Mouse (Mus musculus) embryonic facial prominence, embryonic 10.5 days (tissue): ENCODE measurements around the gene Alkbh1. TPM values are rescaled to one million over a fixed set of nuclear protein-coding genes. Genes with fewer than 3 reads are reported as not detected.
A peak's percentile ranks its signal among the peaks of the same experiment; 100 is the strongest.

ENCODE experiments used
- DNase-seq: peaks from one replicate; pipeline ENCODE4 v3.0.0-alpha.2; 2017; ENCODE audit warnings: low spot score
- H3K27ac ChIP-seq: fragments of 300-500 bp; sonication (generic); replicated peaks from 2 replicates; pipeline ENCODE4 v1.5.1; 2016; ENCODE audit warnings: mild to moderate bottlenecking
- H3K27me3 ChIP-seq: fragments of 300-500 bp; sonication (generic); replicated peaks from 2 replicates; pipeline ENCODE4 v1.6.1; 2016; ENCODE audit warnings: low read depth, mild to moderate bottlenecking; ENCODE audit not compliant: poor library complexity, severe bottlenecking
- H3K36me3 ChIP-seq: fragments of 300-500 bp; sonication (generic); replicated peaks from 2 replicates; pipeline ENCODE4 v1.6.1; 2016; ENCODE audit warnings: mild to moderate bottlenecking, moderate library complexity
- H3K4me1 ChIP-seq: fragments of 300-500 bp; sonication (generic); 2 replicates; pipeline ENCODE4 v1.6.1; 2016
- H3K4me3 ChIP-seq: fragments of 300-500 bp; sonication (generic); 2 replicates; pipeline ENCODE4 v1.5.1; 2016; ENCODE audit warnings: mild to moderate bottlenecking, moderate library complexity
- H3K9me3 ChIP-seq: fragments of 300-500 bp; sonication (generic); 2 replicates; pipeline ENCODE4 v1.6.1; 2016; ENCODE audit warnings: mild to moderate bottlenecking
- WGBS: fragments of 180-500 bp; shearing (Covaris S2); methylation state at CpG from one replicate; pipeline ENCODE4 v1.1.7; 2016; 5-methylcytosine and 5-hydroxymethylcytosine counted together
- microRNA-seq: library from miRNA; unstranded; fragments of <30 nt; microRNA quantifications from one replicate; pipeline ENCODE4, GENCODE M21; 2017
- polyA plus RNA-seq: library from polyadenylated mRNA; unstranded; fragments of >200 nt; fragmentation: Nextera tagmentation; extraction: Ambion mirVana; gene quantifications from 2 replicates; pipeline ENCODE4 v1.2.1, GENCODE M21; 2016

The Alkbh1 gene
- polyA plus RNA-seq, 1 experiment from 2014 or later = 76.0 TPM

GRCm38 (mm10) chr12:87389231-87389630 lies 54.6 kb downstream of the Alkbh1 start:
- peaks cover 22% of the 10 kb centered on the region for H3K4me1 ChIP-seq
- no peaks in the 10 kb centered on the region for H3K27me3 ChIP-seq
- H3K27ac ChIP-seq = no peak overlapping the region
- DNase-seq = no peak
- peak overlapping the region; percentile 96 for H3K4me3 ChIP-seq
- H3K36me3 ChIP-seq = no peaks in the 10 kb centered on the region
- 80% methylated on average over 3 of the region's 3 CpGs for WGBS
- no peaks in the 10 kb centered on the region for H3K9me3 ChIP-seq

GRCm38 (mm10) chr12:87388122-87388774 lies 55.6 kb downstream of the Alkbh1 start, which contains the start of gene Sptlc2:
Sptlc2 (minus strand) TSS chr12:87388355.
- Histone ChIP-seq H3K4me3 (peak within 1 kb of the TSS; percentile 96), H3K9me3 (no peaks in the 10 kb centered on the region), H3K4me1 (peaks cover 22% of the 10 kb centered on the region), H3K36me3 (no peaks in the 10 kb centered on the region), H3K27me3 (no peaks in the 10 kb centered on the region), H3K27ac (peak within 1 kb of the TSS; percentile 88)
- WGBS = under 1% methylated on average over 45 of the region's 45 CpGs
- peak; percentile 99 for DNase-seq

GRCm38 (mm10) chr12:87387171-87388121 lies 56.4 kb downstream of the Alkbh1 start:
- Histone ChIP-seq H3K4me1 (peaks cover 22% of the 10 kb centered on the region), H3K27me3 (no peaks in the 10 kb centered on the region), H3K27ac (peak overlapping the region; percentile 88), H3K4me3 (peak overlapping the region; percentile 96), H3K36me3 (no peaks in the 10 kb centered on the region), H3K9me3 (no peaks in the 10 kb centered on the region)
- no peak for DNase-seq
- 1% methylated on average over 61 of the region's 65 CpGs for WGBS

- no peak for DNase-seq
- Histone ChIP-seq H3K4me3 (no peak overlapping the region), H3K27me3 (no peaks in the 10 kb centered on the region), H3K4me1 (peaks cover 22% of the 10 kb centered on the region), H3K9me3 (no peaks in the 10 kb centered on the region), H3K27ac (no peak overlapping the region), H3K36me3 (no peaks in the 10 kb centered on the region)
- WGBS = 89% methylated on average over 3 of the region's 3 CpGs
These were observed 58.8 kb downstream of the Alkbh1 start for GRCm38 (mm10) chr12:87385051-87385450.

- WGBS = 82% methylated on average over 2 of the region's 2 CpGs
These were observed 62.5 kb downstream of the Alkbh1 start for GRCm38 (mm10) chr12:87381380-87381682.

GRCm38 (mm10) chr12:87380586-87381379 lies 63.0 kb downstream of the Alkbh1 start:
- H3K4me1 ChIP-seq = peaks cover 3% of the 10 kb centered on the region
- no peak for DNase-seq
- no peak overlapping the region for H3K27ac ChIP-seq
- no peak overlapping the region for H3K4me3 ChIP-seq
- H3K36me3 ChIP-seq = no peaks in the 10 kb centered on the region
- H3K27me3 ChIP-seq = no peaks in the 10 kb centered on the region
- H3K9me3 ChIP-seq = no peaks in the 10 kb centered on the region
- 89% methylated on average over 10 of the region's 10 CpGs for WGBS

More at GRCm38 (mm10) chr12:87381380-87381682, 62.5 kb downstream of the Alkbh1 start:
- Histone ChIP-seq H3K27ac (no peak overlapping the region), H3K9me3 (no peaks in the 10 kb centered on the region), H3K27me3 (no peaks in the 10 kb centered on the region), H3K4me3 (no peak overlapping the region), H3K36me3 (no peaks in the 10 kb centered on the region), H3K4me1 (peaks cover 8% of the 10 kb centered on the region)
- DNase-seq = no peak

- WGBS = 78% methylated on average over 2 of the region's 2 CpGs
- Histone ChIP-seq H3K27me3 (no peaks in the 10 kb centered on the region), H3K27ac (no peak overlapping the region), H3K9me3 (no peaks in the 10 kb centered on the region), H3K36me3 (no peaks in the 10 kb centered on the region), H3K4me1 (peaks cover 3% of the 10 kb centered on the region), H3K4me3 (no peak overlapping the region)
- DNase-seq = no peak
These were observed 64.3 kb downstream of the Alkbh1 start for GRCm38 (mm10) chr12:87379496-87379895.

Small RNA genes within 50 kb of the gene (microRNA-seq; reads per million reads assigned to microRNA genes)
- 14.9 reads per million, percentile 26 among the genes with 10 or more reads in this experiment for gene Mir3068

Other genes starting within 250 kb of the Alkbh1 start
- 1.5 and 1.7 TPM in 2 replicates for gene Samd15, start 244.3 kb downstream of the Alkbh1 start, polyA plus RNA-seq
- gene Tmed8, start 243.6 kb downstream of the Alkbh1 start, polyA plus RNA-seq = 2.7 and 2.9 TPM in 2 replicates
- 1.0 and 1.5 TPM in 2 replicates for gene Noxred1, start 205.3 kb downstream of the Alkbh1 start, polyA plus RNA-seq
- 54.9 and 56.5 TPM in 2 replicates for gene Vipas39, start 177.8 kb downstream of the Alkbh1 start, polyA plus RNA-seq
- 294 and 305 TPM in 2 replicates for gene Ahsa1, start 177.5 kb downstream of the Alkbh1 start, polyA plus RNA-seq
- 1.00 and 1.3 TPM in 2 replicates for gene Ism2, start 144.3 kb downstream of the Alkbh1 start, polyA plus RNA-seq
- gene Sptlc2, start 55.7 kb downstream of the Alkbh1 start, polyA plus RNA-seq = 58.5 and 61.8 TPM in 2 replicates
- 311 and 324 TPM in 2 replicates for gene Slirp, start 121 bp downstream of the Alkbh1 start, polyA plus RNA-seq
- gene Snw1, start 28.3 kb upstream of the Alkbh1 start, polyA plus RNA-seq = 159 and 166 TPM in 2 replicates
- not detected in 2 replicates for gene Gm5788, start 50.7 kb upstream of the Alkbh1 start, polyA plus RNA-seq
- gene Gm8300, start 70.3 kb upstream of the Alkbh1 start, polyA plus RNA-seq = not detected in 2 replicates
- gene Oog1, start 158.7 kb upstream of the Alkbh1 start, polyA plus RNA-seq = not detected in 2 replicates
- gene Gm4027, start 174.9 kb upstream of the Alkbh1 start, polyA plus RNA-seq = not detected in 2 replicates
- not detected in 2 replicates for gene Gm16381, start 200.6 kb upstream of the Alkbh1 start, polyA plus RNA-seq